Mouse (Mus musculus): ENCODE data around the gene Vps13a. TPM values are rescaled to one million over a fixed set of nuclear protein-coding genes. Genes with fewer than 3 reads are reported as not detected.

The Vps13a gene
- total and polyA plus RNA-seq, 3 experiments = 21.5 to 335 (median 29.7) TPM

GRCm38 (mm10) chr19:16773237-16774016 is 7.3 kb downstream of the Vps13a start:
- TF ChIP-seq USF2 (IDR thresholded peaks at IDR 0.05; ENCODE audit: borderline replicate concordance in 1 of 2, insufficient read depth in 1 of 2, low read depth in 1 of 2, low read length in 2 of 2) (no peak), ZC3H11A (IDR thresholded peaks at IDR 0.05; ENCODE audit: low read depth, low read length) (no peak), SMC3 (IDR thresholded peaks at IDR 0.05; ENCODE audit: low read depth, low read length) (no peak), UBTF (IDR thresholded peaks at IDR 0.05; ENCODE audit: borderline replicate concordance, insufficient read depth, low read depth, low read length) (no peak), CTCF (IDR thresholded peaks at IDR 0.05 in 2 of 3, conservative IDR thresholded peaks at IDR 0.05 in 1 of 3; ENCODE audit: control insufficient read depth in 1 of 3, insufficient read depth in 1 of 3, low read depth in 2 of 3, low read length in 3 of 3, poor library complexity in 1 of 3, severe bottlenecking in 1 of 3) (peak in 1 of 3 experiments; percentile 17; a peak in 1 of 6 replicates), E2F4 (IDR thresholded peaks at IDR 0.05; ENCODE audit: borderline replicate concordance, low read depth, low read length) (no peak)
- DNase-seq (ENCODE audit: low read depth, low spot score) = no peak
- Histone ChIP-seq H3K9me3 (replicated peaks; ENCODE audit: insufficient read depth, low read length) (no peaks in the 10 kb centered on the region), H3K79me2 (ENCODE audit: control insufficient read depth, insufficient read depth, low read length, poor library complexity) (peaks cover 54% of the 10 kb centered on the region), H3K9ac (ENCODE audit: control insufficient read depth, low read depth, low read length, poor library complexity, severe bottlenecking) (no peak overlapping the region), H3K27ac (ENCODE audit: control insufficient read depth, low read depth, low read length) (no peak overlapping the region), H3K4me3 (ENCODE audit: control insufficient read depth in 1 of 2, insufficient read depth in 1 of 2, low read depth in 2 of 2, low read length in 2 of 2) (no peak overlapping the region), H3K36me3 (ENCODE audit: control insufficient read depth in 1 of 2, insufficient read depth in 2 of 2, low read length in 2 of 2) (peaks cover 0 to 32% of the 10 kb centered on the region in 2 experiments; a peak in 2 of 4 replicates), H3K27me3 (ENCODE audit: control insufficient read depth in 1 of 2, insufficient read depth in 2 of 2, low read length in 2 of 2) (no peaks in the 10 kb centered on the region), H3K4me1 (ENCODE audit: control insufficient read depth in 1 of 2, insufficient read depth in 2 of 2, low read length in 2 of 2) (peaks cover 7 to 14% of the 10 kb centered on the region in 2 experiments)

GRCm38 (mm10) chr19:16767407-16767806 is 13.3 kb downstream of the Vps13a start:
- peak overlapping the region; percentile 56; the same call in 1 of the 2 replicates for H3K27ac ChIP-seq (ENCODE audit: control insufficient read depth, low read depth, low read length)
- no peaks in the 10 kb centered on the region for H3K9me3 ChIP-seq (replicated peaks; ENCODE audit: insufficient read depth, low read length)
- peak overlapping the region in 1 of 2 experiments; percentile 7; a peak in 1 of 4 replicates for H3K4me3 ChIP-seq (ENCODE audit: control insufficient read depth in 1 of 2, insufficient read depth in 1 of 2, low read depth in 2 of 2, low read length in 2 of 2)
- peaks cover 2 to 30% of the 10 kb centered on the region in 2 experiments; a peak in 3 of 4 replicates for H3K36me3 ChIP-seq (ENCODE audit: control insufficient read depth in 1 of 2, insufficient read depth in 2 of 2, low read length in 2 of 2)
- H3K9ac ChIP-seq (ENCODE audit: control insufficient read depth, low read depth, low read length, poor library complexity, severe bottlenecking) = no peak overlapping the region
- peak; percentile 67 for DNase-seq (ENCODE audit: low read depth, low spot score)
- H3K79me2 ChIP-seq (ENCODE audit: control insufficient read depth, insufficient read depth, low read length, poor library complexity) = peaks cover 29% of the 10 kb centered on the region
- no peaks in the 10 kb centered on the region for H3K27me3 ChIP-seq (ENCODE audit: control insufficient read depth in 1 of 2, insufficient read depth in 2 of 2, low read length in 2 of 2)
- H3K4me1 ChIP-seq (ENCODE audit: control insufficient read depth in 1 of 2, insufficient read depth in 2 of 2, low read length in 2 of 2) = peaks cover 18% of the 10 kb centered on the region in 2 experiments
- TF ChIP-seq ETS1 (IDR thresholded peaks at IDR 0.05; ENCODE audit: low read depth, low read length) (peak; percentile 90), MAX (IDR thresholded peaks at IDR 0.05; ENCODE audit: low read length) (peak; percentile 21; the same call in 1 of the 2 replicates), MYB (IDR thresholded peaks at IDR 0.05; ENCODE audit: low read depth, low read length) (no peak), RCOR1 (IDR thresholded peaks at IDR 0.05; ENCODE audit: low read depth, low read length) (peak; percentile 96), E2F4 (IDR thresholded peaks at IDR 0.05; ENCODE audit: borderline replicate concordance, low read depth, low read length) (no peak), USF1 (IDR thresholded peaks at IDR 0.05; ENCODE audit: low read depth, low read length) (no peak), POLR2AphosphoS2 (IDR thresholded peaks at IDR 0.05; ENCODE audit: low read length) (no peak), MXI1 (IDR thresholded peaks at IDR 0.05; ENCODE audit: low read depth, low read length) (peak; percentile 67; the same call in 1 of the 2 replicates), JUND (IDR thresholded peaks at IDR 0.05; ENCODE audit: low read depth, low read length) (0 out of 2 replicates have a peak, but pooled peaks have one; percentile 41), POLR2A (IDR thresholded peaks at IDR 0.05; ENCODE audit: control insufficient read depth in 1 of 2, insufficient read depth in 1 of 2, low read depth in 1 of 2, low read length in 2 of 2, poor library complexity in 1 of 2) (no peak), TCF12 (IDR thresholded peaks at IDR 0.05; ENCODE audit: low read depth, low read length) (peak; percentile 69), RAD21 (IDR thresholded peaks at IDR 0.05; ENCODE audit: low read depth, low read length) (no peak), GABPA (IDR thresholded peaks at IDR 0.05; ENCODE audit: low read depth, low read length) (peak; percentile 92), MAZ (IDR thresholded peaks at IDR 0.05; ENCODE audit: low read depth, low read length) (no peak), NRF1 (IDR thresholded peaks at IDR 0.05; ENCODE audit: insufficient read depth, low read depth, low read length, poor library complexity, severe bottlenecking) (no peak), EP300 (IDR thresholded peaks at IDR 0.05; ENCODE audit: low read depth in 1 of 2, low read length in 2 of 2) (peak; percentile 89 to 92), SIN3A (IDR thresholded peaks at IDR 0.05; ENCODE audit: low read length) (peak; percentile 67; the same call in 1 of the 2 replicates), MYC (IDR thresholded peaks at IDR 0.05; ENCODE audit: low read depth, low read length) (peak; percentile 78), GATA1 (IDR thresholded peaks at IDR 0.05; ENCODE audit: low read depth, low read length) (peak; percentile 90), BHLHE40 (IDR thresholded peaks at IDR 0.05; ENCODE audit: borderline replicate concordance, low read depth, low read length) (no peak), HCFC1 (IDR thresholded peaks at IDR 0.05; ENCODE audit: low read depth, low read length) (0 out of 2 replicates have a peak, but pooled peaks have one; percentile 13), MEF2A (IDR thresholded peaks at IDR 0.05; ENCODE audit: extremely low read depth, insufficient replicate concordance, low read depth, low read length, poor library complexity, severe bottlenecking) (no peak), USF2 (IDR thresholded peaks at IDR 0.05; ENCODE audit: borderline replicate concordance in 1 of 2, insufficient read depth in 1 of 2, low read depth in 1 of 2, low read length in 2 of 2) (no peak), TAL1 (IDR thresholded peaks at IDR 0.05; ENCODE audit: low read length) (no peak)
